In genomic region chr11:94521219-94521843, GRCm38 (mm10) we compare ENCODE assay signal across 8 mouse cellular contexts. TPM values are rescaled to one million over a fixed set of nuclear protein-coding genes. Genes with fewer than 3 reads are reported as not detected.
DNase-seq lines count a peak whose midpoint lies in the region; ATAC-seq and TF ChIP-seq lines count a peak whose summit lies in the region.

Mycbpap (minus strand) TSS chr11:94521742.

- intact Hi-C loops in left cerebral cortex, adult 2 months (cut with DNase I), result no loop called here

- H3K27ac ChIP-seq in forebrain, embryonic 14.5 days (ENCODE audit: low read depth, low read length), result no peak within 1 kb of the TSS
- H3K27ac ChIP-seq in hindbrain, embryonic 13.5 days, result no peak within 1 kb of the TSS
- H3K27ac ChIP-seq in left cerebral cortex, adult 2 months, result peak within 1 kb of the TSS; percentile 72

- H3K4me1 ChIP-seq in forebrain, embryonic 14.5 days (ENCODE audit: control insufficient read depth, insufficient read depth, low read length), result no peaks in the 10 kb centered on the region; the same call in 1 of the 2 replicates
- peaks cover 19% of the 10 kb centered on the region for H3K4me1 ChIP-seq in hindbrain, embryonic 13.5 days (replicated peaks)

- H3K9ac ChIP-seq in forebrain, embryonic 14.5 days (ENCODE audit: low read length), result peak within 1 kb of the TSS; percentile 61
- peak within 1 kb of the TSS; percentile 76 for H3K9ac ChIP-seq in hindbrain, embryonic 13.5 days

- 1% methylated on average over 42 of the region's 42 CpGs for WGBS in forebrain, embryonic 14.5 days
- under 1% methylated on average over 42 of the region's 42 CpGs for WGBS in hindbrain, embryonic 13.5 days

- no peak; the same call in 1 of the 2 replicates for TF ChIP-seq CTCF in left cerebral cortex, adult 2 months (IDR thresholded peaks at IDR 0.05)

- DNase-seq in R1 (ENCODE audit: low read depth, low spot score), result peak; percentile 69
- peak; percentile 65 for DNase-seq in forebrain, embryonic 14.5 days (ENCODE audit: low spot score)
- peak; percentile 57 to 74 for DNase-seq in left cerebral cortex, adult 2 months (ENCODE audit: extremely low spot score in 1 of 2, low spot score in 2 of 2)
- peak; percentile 74 to 75 for DNase-seq in lung, postnatal 4 days
- DNase-seq in retina, postnatal 7 days (ENCODE audit: low read depth, low spot score), result peak; percentile 49

- peak within 1 kb of the TSS; percentile 43 for H3K4me3 ChIP-seq in forebrain, embryonic 14.5 days (ENCODE audit: low read depth, low read length)
- H3K4me3 ChIP-seq in hindbrain, embryonic 13.5 days, result peak within 1 kb of the TSS; percentile 48
- H3K4me3 ChIP-seq in left cerebral cortex, adult 2 months, result peak within 1 kb of the TSS; percentile 82

- ATAC-seq in cerebellum, adult (ENCODE audit: insufficient number of reproducible peaks, low FRiP score, low TSS enrichment), result peak; percentile 74
- peak; percentile 83 for ATAC-seq in forebrain, embryonic 14.5 days
- peak; percentile 75 for ATAC-seq in hindbrain, embryonic 13.5 days (ENCODE audit: low FRiP score)
- no peak for ATAC-seq in activated CD4-positive, CD25-positive, alpha-beta regulatory T cell, adult 4 months

- H3K27me3 ChIP-seq in forebrain, embryonic 14.5 days (replicated peaks; ENCODE audit: control insufficient read depth, insufficient read depth, low read length), result no peaks in the 10 kb centered on the region
- H3K27me3 ChIP-seq in hindbrain, embryonic 13.5 days, result no peaks in the 10 kb centered on the region

- H3K4me2 ChIP-seq in forebrain, embryonic 14.5 days (ENCODE audit: low read length), result peak within 1 kb of the TSS; percentile 90
- H3K4me2 ChIP-seq in hindbrain, embryonic 13.5 days, result peak within 1 kb of the TSS; percentile 83

- no peaks in the 10 kb centered on the region for H3K9me3 ChIP-seq in forebrain, embryonic 14.5 days (replicated peaks; ENCODE audit: control insufficient read depth, low read length)
- H3K9me3 ChIP-seq in hindbrain, embryonic 13.5 days, result no peaks in the 10 kb centered on the region

- no peaks in the 10 kb centered on the region for H3K36me3 ChIP-seq in forebrain, embryonic 14.5 days (ENCODE audit: control insufficient read depth, insufficient read depth, low read length)
- no peaks in the 10 kb centered on the region for H3K36me3 ChIP-seq in hindbrain, embryonic 13.5 days

RNA-seq across cellular contexts. Expression of gene Mycbpap, which starts in this region (rescaled TPM):
- polyA plus RNA-seq in forebrain, embryonic 14.5 days (2014; fragmentation: Nextera tagmentation; extraction: Ambion mirVana), result 1.8 and 2.1 TPM in 2 replicates
- polyA plus RNA-seq in hindbrain, embryonic 13.5 days (2015; fragmentation: Nextera tagmentation; extraction: Ambion mirVana), result 3.2 and 3.8 TPM in 2 replicates
- 1 to 10 TPM; 8.5 to 8.9 TPM for total RNA-seq in left cerebral cortex, adult 2 months (2021)
- polyA plus RNA-seq in activated CD4-positive, CD25-positive, alpha-beta regulatory T cell, adult 4 months (2017; shearing (Covaris generic)), result not detected
